Mouse (Mus musculus) erythroblast, adult 5-6 weeks (primary cell): ENCODE results near the gene Gngt2. TPM values are rescaled to one million over a fixed set of nuclear protein-coding genes. Genes with fewer than 3 reads are reported as not detected.
"Not testable (repeated sequence)": the region's sequence is repeated elsewhere in the genome, so short reads cannot be mapped to it uniquely, and the experiment has no call there.

Experiments used
- ATAC-seq: replicated peaks from 2 replicates; pipeline ENCODE4 v1.8.0; 2016; ENCODE audit warnings: moderate number of reproducible peaks, mild to moderate bottlenecking, moderate TSS enrichment, inconsistent platforms; ENCODE audit not compliant: poor library complexity, low FRiP score, severe bottlenecking
- total RNA-seq, 2 experiments: library from RNA; stranded (forward) in 1 of 2; stranded (reverse) in 1 of 2; fragments of 150-400 nt in 1 of 2; fragments of 200-764, 138-1000 nt in 1 of 2; gene quantifications; 2 replicates each; pipeline versions ENCODE4 v1.2.3 to v1.2.4; 2015 to 2017; ENCODE audit warnings: low replicate concordance in 2 of 2

The Gngt2 gene
- total RNA-seq, 2 experiments from 2014 or later, result 9.4 to 9.8 TPM

DNA sequence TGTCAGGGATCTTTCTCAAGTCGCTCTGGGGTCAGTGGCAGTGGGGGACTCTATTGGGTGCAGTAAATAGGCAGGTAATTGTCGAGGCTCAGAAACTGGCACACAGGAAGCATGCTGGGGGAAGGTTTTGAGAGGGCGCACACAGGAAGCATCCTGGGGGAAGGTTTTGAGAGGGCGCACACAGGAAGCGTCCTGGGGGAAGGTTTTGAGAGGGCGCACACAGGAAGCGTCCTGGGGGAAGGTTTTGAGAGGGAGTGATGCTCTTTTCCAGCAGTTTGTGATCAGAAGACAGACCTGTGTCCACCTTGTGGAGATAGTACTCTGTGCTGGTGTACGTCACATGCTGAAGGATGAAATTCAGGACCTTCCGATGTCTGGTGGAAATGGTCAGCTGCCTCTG, 38.8 kb downstream of the Gngt2 start:
- ATAC-seq, result peak; percentile 9; the same call in 1 of the 2 replicates

DNA sequence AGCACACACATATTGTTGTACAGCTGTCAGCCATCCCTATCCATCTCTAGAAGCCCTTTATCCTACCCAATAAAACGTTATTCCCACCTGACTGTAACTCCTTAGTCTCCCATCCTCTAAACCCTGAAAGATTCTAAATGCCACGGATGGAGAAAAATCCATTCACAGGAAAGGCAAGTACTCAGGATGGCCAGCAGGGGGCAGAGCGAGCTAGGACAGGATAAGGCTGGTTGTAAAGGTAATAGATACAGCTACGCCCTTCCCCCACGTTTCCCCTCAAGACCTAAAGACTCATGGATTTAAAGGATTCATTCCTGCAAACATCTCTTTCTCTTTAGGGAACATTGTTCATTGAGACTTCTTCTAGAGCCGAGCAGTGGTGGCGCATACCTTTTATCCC, 39.3 kb downstream of the Gngt2 start:
- peak; percentile 73 for ATAC-seq

DNA sequence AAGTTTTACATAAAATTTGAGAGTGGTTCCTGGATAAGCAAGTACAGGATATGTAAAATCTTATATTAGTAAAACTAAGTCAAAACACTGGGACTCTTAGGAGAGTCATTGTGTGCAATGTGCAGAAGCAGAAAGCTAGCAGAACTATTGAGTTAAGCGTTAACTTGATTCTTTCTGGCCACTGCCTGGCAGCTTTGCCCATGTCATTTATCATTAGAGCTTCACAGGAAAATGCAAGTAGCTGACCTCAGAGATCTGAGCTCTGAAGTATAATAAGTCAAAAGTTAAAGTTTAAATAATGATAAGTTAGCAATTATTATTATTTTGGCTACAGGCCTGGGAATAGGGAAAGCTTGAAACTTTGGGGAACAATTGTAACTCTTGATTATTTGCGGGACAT, 42.8 kb downstream of the Gngt2 start:
- ATAC-seq, result not testable (repeated sequence)

DNA sequence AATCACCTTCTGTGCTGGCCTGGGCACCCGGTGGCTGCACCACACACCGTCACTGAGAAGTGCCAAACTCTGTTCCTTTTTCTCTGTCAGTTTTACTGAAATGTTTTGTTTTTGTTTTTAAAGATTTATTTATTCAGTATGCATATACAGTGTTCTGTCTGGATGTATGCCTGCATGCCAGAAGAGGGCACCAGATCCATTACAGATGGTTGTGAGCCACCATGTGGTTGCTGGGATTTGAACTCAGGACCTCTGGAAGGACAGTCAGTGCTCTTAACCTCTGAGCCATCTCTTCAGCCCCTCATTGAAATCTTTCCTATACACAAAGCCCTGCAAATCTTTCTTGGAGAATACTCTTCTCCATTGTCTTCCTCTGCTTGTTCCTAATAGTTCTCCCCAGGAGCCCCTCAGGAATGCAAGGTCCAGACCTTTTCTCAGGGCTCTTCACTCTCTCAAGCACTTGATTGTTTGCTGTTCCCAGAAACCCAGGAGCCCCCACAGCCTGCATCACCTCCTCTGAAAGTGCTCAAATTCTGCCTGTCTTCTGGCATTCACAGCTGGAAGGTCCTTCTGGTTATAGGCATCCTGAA, 53.5 kb downstream of the Gngt2 start:
- no peak for ATAC-seq

Other genes with a start within 250 kb of the Gngt2 start
- not detected in 2 replicates for gene Ngfr, start 249.5 kb upstream of the Gngt2 start, total RNA-seq (2015; ENCODE audit: low replicate concordance)
- not detected in 2 replicates for gene Ngfr, start 249.5 kb upstream of the Gngt2 start, total RNA-seq (2017; ENCODE audit: low replicate concordance)
- gene Phb, start 170.3 kb upstream of the Gngt2 start, total RNA-seq (2015; ENCODE audit: low replicate concordance), result 21.9 and 30.6 TPM in 2 replicates
- gene Phb, start 170.3 kb upstream of the Gngt2 start, total RNA-seq (2017; ENCODE audit: low replicate concordance), result 14.2 and 20.3 TPM in 2 replicates
- gene Zfp652, start 124.5 kb upstream of the Gngt2 start, total RNA-seq (2015; ENCODE audit: low replicate concordance), result 15.7 and 16.7 TPM in 2 replicates
- 8.8 and 9.6 TPM in 2 replicates for gene Zfp652, start 124.5 kb upstream of the Gngt2 start, total RNA-seq (2017; ENCODE audit: low replicate concordance)
- gene B130006D01Rik, start 113.6 kb upstream of the Gngt2 start, total RNA-seq (2015; ENCODE audit: low replicate concordance), result 0.63 and 2.1 TPM in 2 replicates
- gene B130006D01Rik, start 113.6 kb upstream of the Gngt2 start, total RNA-seq (2017; ENCODE audit: low replicate concordance), result 0.43 TPM in 1 of 2 replicates, not detected in the other
- 71.9 and 86.1 TPM in 2 replicates for gene Phospho1, start 12.7 kb upstream of the Gngt2 start, total RNA-seq (2015; ENCODE audit: low replicate concordance)
- gene Phospho1, start 12.7 kb upstream of the Gngt2 start, total RNA-seq (2017; ENCODE audit: low replicate concordance), result 54.2 and 57.9 TPM in 2 replicates
- gene Abi3, start 5.3 kb downstream of the Gngt2 start, total RNA-seq (2015; ENCODE audit: low replicate concordance), result 4.8 and 6.7 TPM in 2 replicates
- gene Abi3, start 5.3 kb downstream of the Gngt2 start, total RNA-seq (2017; ENCODE audit: low replicate concordance), result 3.5 and 5.5 TPM in 2 replicates
- gene B4galnt2, start 77.7 kb downstream of the Gngt2 start, total RNA-seq (2015; ENCODE audit: low replicate concordance), result not detected in 2 replicates
- gene B4galnt2, start 77.7 kb downstream of the Gngt2 start, total RNA-seq (2017; ENCODE audit: low replicate concordance), result not detected in 2 replicates
- gene Igf2bp1, start 168.7 kb downstream of the Gngt2 start, total RNA-seq (2015; ENCODE audit: low replicate concordance), result not detected in 2 replicates
- gene Igf2bp1, start 168.7 kb downstream of the Gngt2 start, total RNA-seq (2017; ENCODE audit: low replicate concordance), result not detected in 2 replicates
- not detected in 2 replicates for gene Gip, start 187.3 kb downstream of the Gngt2 start, total RNA-seq (2015; ENCODE audit: low replicate concordance)
- gene Gip, start 187.3 kb downstream of the Gngt2 start, total RNA-seq (2017; ENCODE audit: low replicate concordance), result not detected in 2 replicates
- 25.7 and 27.9 TPM in 2 replicates for gene Snf8, start 197.7 kb downstream of the Gngt2 start, total RNA-seq (2015; ENCODE audit: low replicate concordance)
- gene Snf8, start 197.7 kb downstream of the Gngt2 start, total RNA-seq (2017; ENCODE audit: low replicate concordance), result 11.3 and 37.1 TPM in 2 replicates
- gene Ube2z, start 228.2 kb downstream of the Gngt2 start, total RNA-seq (2015; ENCODE audit: low replicate concordance), result 7.1 TPM in 2 replicates
- 9.2 and 10.3 TPM in 2 replicates for gene Ube2z, start 228.2 kb downstream of the Gngt2 start, total RNA-seq (2017; ENCODE audit: low replicate concordance)
- 127 and 128 TPM in 2 replicates for gene Atp5g1, start 238.5 kb downstream of the Gngt2 start, total RNA-seq (2015; ENCODE audit: low replicate concordance)
- gene Atp5g1, start 238.5 kb downstream of the Gngt2 start, total RNA-seq (2017; ENCODE audit: low replicate concordance), result 4.8 and 21.7 TPM in 2 replicates